Mouse (Mus musculus) right cerebral cortex, adult 2 months (tissue): ENCODE measurements around the gene Zbtb42.

Experiments
- DNase-seq, 2 experiments: peaks; one replicate each; pipeline ENCODE4 v3.0.0; 2021 to 2022; ENCODE audit warnings: low spot score in 2 of 2

The Zbtb42 gene

GRCm38 (mm10) chr12:112730808-112731207 is 52.2 kb downstream of the Zbtb42 start:
- no peak for DNase-seq
